Mouse (Mus musculus) adipocyte (in vitro differentiated cells): ENCODE results near the gene Dnaaf3.
"Not testable (repeated sequence)": the region's sequence is repeated elsewhere in the genome, so short reads cannot be mapped to it uniquely, and the experiment has no call there.

ENCODE experiments used
- DNase-seq: peaks from one replicate; pipeline ENCODE4 v3.0.0-alpha.2; 2016; ENCODE audit warnings: low spot score

Dnaaf3 gene

GRCm38 (mm10) chr7:4532005-4532729, at the start of gene Dnaaf3:
TSS of gene Dnaaf3 (minus strand) at chr7:4532453.
- DNase-seq = no peak

- DNase-seq = not testable (repeated sequence)
Measured at GRCm38 (mm10) chr7:4581481-4581880, 49.2 kb upstream of the Dnaaf3 start.

- not testable (repeated sequence) for DNase-seq
Measured at GRCm38 (mm10) chr7:4572361-4572760, 40.1 kb upstream of the Dnaaf3 start.

- DNase-seq = no peak
Measured at GRCm38 (mm10) chr7:4562660-4563059, 30.4 kb upstream of the Dnaaf3 start.

- DNase-seq = no peak
Measured at GRCm38 (mm10) chr7:4557167-4557560, 24.9 kb upstream of the Dnaaf3 start.

GRCm38 (mm10) chr7:4556256-4557166, 24.3 kb upstream of the Dnaaf3 start:
- peak; percentile 88 for DNase-seq

- DNase-seq = no peak
Measured at GRCm38 (mm10) chr7:4547221-4547641, 15.0 kb upstream of the Dnaaf3 start, which contains the start of gene Syt5. TSS of gene Syt5 (minus strand) at chr7:4547541.

GRCm38 (mm10) chr7:4546591-4547131, 14.4 kb upstream of the Dnaaf3 start:
- no peak for DNase-seq

GRCm38 (mm10) chr7:4546050-4546449, 13.8 kb upstream of the Dnaaf3 start:
- DNase-seq = no peak

- no peak for DNase-seq
Measured at GRCm38 (mm10) chr7:4542013-4542412, 9.8 kb upstream of the Dnaaf3 start.

- DNase-seq = no peak
Measured at GRCm38 (mm10) chr7:4541344-4541743, 9.1 kb upstream of the Dnaaf3 start.

GRCm38 (mm10) chr7:4539019-4539418, 6.8 kb upstream of the Dnaaf3 start:
- no peak for DNase-seq

- no peak for DNase-seq
Measured at GRCm38 (mm10) chr7:4537181-4537580, 4.9 kb upstream of the Dnaaf3 start.

- DNase-seq = no peak
Measured at GRCm38 (mm10) chr7:4536369-4536768, 4.1 kb upstream of the Dnaaf3 start.

- not testable (repeated sequence) for DNase-seq
Measured at GRCm38 (mm10) chr7:4530166-4530565, 2.1 kb downstream of the Dnaaf3 start.

- no peak for DNase-seq
Measured at GRCm38 (mm10) chr7:4527302-4527689, 5.0 kb downstream of the Dnaaf3 start.

GRCm38 (mm10) chr7:4526341-4527301, 5.6 kb downstream of the Dnaaf3 start:
- peak; percentile 37 for DNase-seq

GRCm38 (mm10) chr7:4524212-4524922, 7.9 kb downstream of the Dnaaf3 start, which contains the start of gene Tnni3:
TSS of gene Tnni3 (minus strand) at chr7:4524229.
- DNase-seq = peak; percentile 16

- no peak for DNase-seq
Measured at GRCm38 (mm10) chr7:4523205-4524130, 8.8 kb downstream of the Dnaaf3 start.

GRCm38 (mm10) chr7:4522292-4522691, 10.0 kb downstream of the Dnaaf3 start:
- DNase-seq = no peak
